Mouse (Mus musculus): ENCODE data around the gene Atxn2. TPM values are rescaled to one million over a fixed set of nuclear protein-coding genes. Genes with fewer than 3 reads are reported as not detected.
"Not testable (repeated sequence)": the region's sequence is repeated elsewhere in the genome, so short reads cannot be mapped to it uniquely, and the experiment has no call there.

Atxn2 gene
- polyA plus RNA-seq, 1 experiment from 2014 or later = 30.0 TPM

- 82% methylated on average over 6 of the region's 6 CpGs for WGBS
- Histone ChIP-seq H3K9me3 (ENCODE audit: control insufficient read depth, low read length) (no peaks in the 10 kb centered on the region), H3K4me2 (ENCODE audit: low read depth, low read length) (no peak overlapping the region), H3K9ac (ENCODE audit: low read length) (no peak overlapping the region), H3K4me3 (ENCODE audit: low read length) (no peak overlapping the region), H3K4me1 (replicated peaks; ENCODE audit: control insufficient read depth, insufficient read depth, low read length) (no peaks in the 10 kb centered on the region; the same call in 1 of the 2 replicates), H3K27me3 (ENCODE audit: control insufficient read depth, insufficient read depth, low read depth, low read length) (no peaks in the 10 kb centered on the region), H3K36me3 (ENCODE audit: control insufficient read depth, insufficient read depth, low read length) (peaks cover 21% of the 10 kb centered on the region), H3K27ac (ENCODE audit: low read length) (no peak overlapping the region)
- ATAC-seq (ENCODE audit: low read depth) = no peak
These were observed 25.6 kb upstream of the Atxn2 start for GRCm38 (mm10) chr5:121685495-121685894.

GRCm38 (mm10) chr5:121686113-121686898 lies 24.8 kb upstream of the Atxn2 start:
- H3K9ac ChIP-seq (ENCODE audit: low read length) = no peak overlapping the region
- no peak overlapping the region for H3K27ac ChIP-seq (ENCODE audit: low read length)
- no peaks in the 10 kb centered on the region for H3K9me3 ChIP-seq (ENCODE audit: control insufficient read depth, low read length)
- no peak for ATAC-seq (ENCODE audit: low read depth)
- H3K36me3 ChIP-seq (ENCODE audit: control insufficient read depth, insufficient read depth, low read length) = peaks cover 17% of the 10 kb centered on the region
- H3K4me1 ChIP-seq (replicated peaks; ENCODE audit: control insufficient read depth, insufficient read depth, low read length) = peaks cover 4% of the 10 kb centered on the region
- H3K4me3 ChIP-seq (ENCODE audit: low read length) = no peak overlapping the region
- H3K4me2 ChIP-seq (ENCODE audit: low read depth, low read length) = no peak overlapping the region
- no peaks in the 10 kb centered on the region for H3K27me3 ChIP-seq (ENCODE audit: control insufficient read depth, insufficient read depth, low read depth, low read length)
- 70% methylated on average over 15 of the region's 15 CpGs for WGBS

GRCm38 (mm10) chr5:121690482-121691211 lies 20.5 kb upstream of the Atxn2 start:
- H3K9me3 ChIP-seq (ENCODE audit: control insufficient read depth, low read length) = no peaks in the 10 kb centered on the region
- peaks cover 4% of the 10 kb centered on the region for H3K4me1 ChIP-seq (replicated peaks; ENCODE audit: control insufficient read depth, insufficient read depth, low read length)
- peaks cover 2% of the 10 kb centered on the region for H3K36me3 ChIP-seq (ENCODE audit: control insufficient read depth, insufficient read depth, low read length)
- peak overlapping the region; percentile 66 for H3K27ac ChIP-seq (ENCODE audit: low read length)
- 52% methylated on average over 7 of the region's 7 CpGs for WGBS
- no peak overlapping the region for H3K4me3 ChIP-seq (ENCODE audit: low read length)
- no peak overlapping the region for H3K9ac ChIP-seq (ENCODE audit: low read length)
- H3K27me3 ChIP-seq (ENCODE audit: control insufficient read depth, insufficient read depth, low read depth, low read length) = no peaks in the 10 kb centered on the region
- H3K4me2 ChIP-seq (ENCODE audit: low read depth, low read length) = no peak overlapping the region
- ATAC-seq (ENCODE audit: low read depth) = peak; percentile 71

- not testable (repeated sequence) for H3K4me1 ChIP-seq (replicated peaks; ENCODE audit: control insufficient read depth, insufficient read depth, low read length); H3K36me3 ChIP-seq (ENCODE audit: control insufficient read depth, insufficient read depth, low read length); H3K27me3 ChIP-seq (ENCODE audit: control insufficient read depth, insufficient read depth, low read depth, low read length); H3K27ac ChIP-seq (ENCODE audit: low read length); H3K4me3 ChIP-seq (ENCODE audit: low read length); H3K4me2 ChIP-seq (ENCODE audit: low read depth, low read length); ATAC-seq (ENCODE audit: low read depth); H3K9me3 ChIP-seq (ENCODE audit: control insufficient read depth, low read length); H3K9ac ChIP-seq (ENCODE audit: low read length)
- WGBS = 84% methylated on average over 7 of the region's 7 CpGs
These were observed 19.7 kb upstream of the Atxn2 start for GRCm38 (mm10) chr5:121691436-121691835.

- WGBS = 63% methylated on average over 4 of the region's 4 CpGs
- Histone ChIP-seq H3K9ac (ENCODE audit: low read length) (no peak overlapping the region), H3K27ac (ENCODE audit: low read length) (no peak overlapping the region), H3K36me3 (ENCODE audit: control insufficient read depth, insufficient read depth, low read length) (no peaks in the 10 kb centered on the region), H3K27me3 (ENCODE audit: control insufficient read depth, insufficient read depth, low read depth, low read length) (no peaks in the 10 kb centered on the region), H3K4me2 (ENCODE audit: low read depth, low read length) (no peak overlapping the region), H3K4me1 (replicated peaks; ENCODE audit: control insufficient read depth, insufficient read depth, low read length) (peaks cover 4% of the 10 kb centered on the region), H3K9me3 (ENCODE audit: control insufficient read depth, low read length) (no peaks in the 10 kb centered on the region), H3K4me3 (ENCODE audit: low read length) (no peak overlapping the region)
- no peak for ATAC-seq (ENCODE audit: low read depth)
These were observed 18.2 kb upstream of the Atxn2 start for GRCm38 (mm10) chr5:121692897-121693296.

- WGBS = 62% methylated on average over 6 of the region's 6 CpGs
- Histone ChIP-seq H3K4me3 (ENCODE audit: low read length) (no peak overlapping the region), H3K4me2 (ENCODE audit: low read depth, low read length) (no peak overlapping the region), H3K9me3 (ENCODE audit: control insufficient read depth, low read length) (no peaks in the 10 kb centered on the region), H3K36me3 (ENCODE audit: control insufficient read depth, insufficient read depth, low read length) (no peaks in the 10 kb centered on the region), H3K4me1 (replicated peaks; ENCODE audit: control insufficient read depth, insufficient read depth, low read length) (no peaks in the 10 kb centered on the region), H3K27me3 (ENCODE audit: control insufficient read depth, insufficient read depth, low read depth, low read length) (no peaks in the 10 kb centered on the region), H3K9ac (ENCODE audit: low read length) (no peak overlapping the region), H3K27ac (ENCODE audit: low read length) (no peak overlapping the region)
- ATAC-seq (ENCODE audit: low read depth) = no peak
These were observed 14.4 kb upstream of the Atxn2 start for GRCm38 (mm10) chr5:121696761-121697160.

GRCm38 (mm10) chr5:121699891-121700290 lies 11.2 kb upstream of the Atxn2 start:
- Histone ChIP-seq H3K9me3 (ENCODE audit: control insufficient read depth, low read length) (no peaks in the 10 kb centered on the region), H3K27ac (ENCODE audit: low read length) (no peak overlapping the region), H3K4me1 (replicated peaks; ENCODE audit: control insufficient read depth, insufficient read depth, low read length) (no peaks in the 10 kb centered on the region), H3K4me3 (ENCODE audit: low read length) (no peak overlapping the region), H3K36me3 (ENCODE audit: control insufficient read depth, insufficient read depth, low read length) (no peaks in the 10 kb centered on the region), H3K4me2 (ENCODE audit: low read depth, low read length) (no peak overlapping the region), H3K27me3 (ENCODE audit: control insufficient read depth, insufficient read depth, low read depth, low read length) (no peaks in the 10 kb centered on the region), H3K9ac (ENCODE audit: low read length) (peak overlapping the region; percentile 27; the same call in 1 of the 2 replicates)
- WGBS = 41% methylated on average over 5 of the region's 5 CpGs
- ATAC-seq (ENCODE audit: low read depth) = no peak

- Histone ChIP-seq H3K9me3 (ENCODE audit: control insufficient read depth, low read length) (no peaks in the 10 kb centered on the region), H3K9ac (ENCODE audit: low read length) (peak overlapping the region; percentile 27), H3K36me3 (ENCODE audit: control insufficient read depth, insufficient read depth, low read length) (no peaks in the 10 kb centered on the region), H3K27ac (ENCODE audit: low read length) (no peak overlapping the region), H3K4me1 (replicated peaks; ENCODE audit: control insufficient read depth, insufficient read depth, low read length) (no peaks in the 10 kb centered on the region), H3K4me3 (ENCODE audit: low read length) (no peak overlapping the region), H3K27me3 (ENCODE audit: control insufficient read depth, insufficient read depth, low read depth, low read length) (no peaks in the 10 kb centered on the region), H3K4me2 (ENCODE audit: low read depth, low read length) (peak overlapping the region; percentile 24; the same call in 1 of the 2 replicates)
- WGBS = 12% methylated on average over 11 of the region's 11 CpGs
- ATAC-seq (ENCODE audit: low read depth) = 0 out of 2 replicates have a peak, but pooled peaks have one; percentile 26
These were observed 10.6 kb upstream of the Atxn2 start for GRCm38 (mm10) chr5:121700496-121700895.

GRCm38 (mm10) chr5:121701111-121701769 lies 9.9 kb upstream of the Atxn2 start:
- Histone ChIP-seq H3K27ac (ENCODE audit: low read length) (no peak overlapping the region), H3K27me3 (ENCODE audit: control insufficient read depth, insufficient read depth, low read depth, low read length) (no peaks in the 10 kb centered on the region), H3K4me1 (replicated peaks; ENCODE audit: control insufficient read depth, insufficient read depth, low read length) (no peaks in the 10 kb centered on the region), H3K4me3 (ENCODE audit: low read length) (no peak overlapping the region), H3K36me3 (ENCODE audit: control insufficient read depth, insufficient read depth, low read length) (no peaks in the 10 kb centered on the region), H3K4me2 (ENCODE audit: low read depth, low read length) (no peak overlapping the region), H3K9me3 (ENCODE audit: control insufficient read depth, low read length) (no peaks in the 10 kb centered on the region), H3K9ac (ENCODE audit: low read length) (no peak overlapping the region)
- 42% methylated on average over 8 of the region's 8 CpGs for WGBS
- ATAC-seq (ENCODE audit: low read depth) = no peak

Data from lung, embryonic 16.5 days (tissue).